Comparison of ENCODE assay signal across 13 mouse cellular contexts in genomic region chr1:192128343-192128742, GRCm38 (mm10).
"Had no signal": no experiment of that assay in that cellular context is flagged by ENCODE, and none has a peak within 500 bp of the region (broad histone marks: within the 10 kb centered on the region; RNA-seq: fewer than 3 reads in every experiment).

No protein-coding gene starts in this region.

- H3K27ac ChIP-seq: kidney, postnatal 0 days; limb, embryonic 12.5 days; midbrain, embryonic 10.5 days; neural tube, embryonic 12.5 days had no signal

- H3K9ac ChIP-seq: limb, embryonic 12.5 days; neural tube, embryonic 12.5 days had no signal

- H3K4me2 ChIP-seq: limb, embryonic 12.5 days; neural tube, embryonic 12.5 days had no signal

- H3K27me3 ChIP-seq: limb, embryonic 12.5 days; neural tube, embryonic 12.5 days had no signal

- DNase-seq: kidney, adult 11 months; kidney, adult 9 months; kidney, postnatal 36 days; layer of hippocampus, adult 9-11 months; lung, adult 18-20 months; midbrain, embryonic 14.5 days; thymus, adult 18-20 months; thymus, postnatal 25 days had no signal

- H3K4me1 ChIP-seq: limb, embryonic 12.5 days; midbrain, embryonic 10.5 days; neural tube, embryonic 12.5 days had no signal

- H3K9me3 ChIP-seq: limb, embryonic 12.5 days; midbrain, embryonic 10.5 days; neural tube, embryonic 12.5 days had no signal

- H3K4me3 ChIP-seq: limb, embryonic 12.5 days; midbrain, embryonic 10.5 days; myocyte; neural tube, embryonic 12.5 days had no signal
